Mouse (Mus musculus) liver, adult 2 months (tissue): Measurements from ENCODE around the gene Smug1. TPM values are rescaled to one million over a fixed set of nuclear protein-coding genes. Genes with fewer than 3 reads are reported as not detected.
A peak's percentile ranks its signal among the peaks of the same experiment; 100 is the strongest.

Source experiments
- DNase-seq: peaks from one replicate; pipeline ENCODE4 v3.0.0-alpha.2; 2011; ENCODE audit warnings: low read depth, low spot score; ENCODE audit errors: extremely low read depth
- H3K27ac ChIP-seq: fragments of 200-500 bp; replicated peaks from 2 replicates; pipeline ENCODE4 v1.5.1; 2012; ENCODE audit warnings: low read depth, mild to moderate bottlenecking, control low read depth, inconsistent platforms, low read length; ENCODE audit not compliant: insufficient read depth
- H3K27me3 ChIP-seq: fragments of 200-500 bp; 2 replicates; pipeline ENCODE4 v1.6.1; 2012; ENCODE audit warnings: mild to moderate bottlenecking, moderate library complexity, low read length, inconsistent platforms; ENCODE audit not compliant: control insufficient read depth, insufficient read depth
- H3K36me3 ChIP-seq: fragments of 200-500 bp; 2 replicates; pipeline ENCODE4 v1.6.1; 2012; ENCODE audit warnings: low read length, inconsistent platforms; ENCODE audit not compliant: control insufficient read depth, insufficient read depth
- H3K4me1 ChIP-seq: fragments of 200-500 bp; 2 replicates; pipeline ENCODE4 v1.6.1; 2011; ENCODE audit warnings: low read length; ENCODE audit not compliant: control insufficient read depth, insufficient read depth
- H3K4me3 ChIP-seq: fragments of 200-500 bp; 2 replicates; pipeline ENCODE4 v1.5.1; 2011; ENCODE audit warnings: low read depth, mild to moderate bottlenecking, control low read depth, low read length, moderate library complexity; ENCODE audit not compliant: insufficient read depth
- H3K79me2 ChIP-seq: fragments of 200-500 bp; 2 replicates; pipeline ENCODE4 v1.6.1; 2012; ENCODE audit warnings: inconsistent platforms, mild to moderate bottlenecking, low read length, moderate library complexity; ENCODE audit not compliant: control insufficient read depth, insufficient read depth
- H3K9ac ChIP-seq: fragments of 200-500 bp; 2 replicates; pipeline ENCODE4 v1.6.1; 2012; ENCODE audit warnings: low read depth, mild to moderate bottlenecking, control low read depth, inconsistent platforms, low read length
- CTCF ChIP-seq: fragments of 200-500 bp; IDR thresholded peaks from 2 replicates; pipeline ENCODE4 v1.5.1; 2011; ENCODE audit warnings: low read depth, low read length, control low read depth
- POLR2A ChIP-seq: fragments of 200-500 bp; IDR thresholded peaks from 2 replicates; pipeline ENCODE4 v1.6.1; 2011; ENCODE audit warnings: low read length, control low read depth; ENCODE audit not compliant: insufficient read depth; ENCODE audit errors: extremely low read depth
- WGBS: fragments of 180-500 bp; shearing (Covaris S2); methylation state at CpG from one replicate; pipeline ENCODE4 v1.1.7; 2018; 5-methylcytosine and 5-hydroxymethylcytosine counted together
- polyA plus RNA-seq: library from polyadenylated mRNA; depleted of rRNA; stranded (reverse); fragments of >200 nt; gene quantifications from 2 replicates; pipeline ENCODE4 v1.2.3, GENCODE M21; 2012
- total RNA-seq: library from RNA; depleted of rRNA; stranded (reverse); fragments of >200 nt; gene quantifications from 2 replicates; pipeline ENCODE4 v1.2.3, GENCODE M21; 2014

Gene Smug1
- total and polyA plus RNA-seq, 2 experiments = 6.8 to 9.9 TPM

DNA sequence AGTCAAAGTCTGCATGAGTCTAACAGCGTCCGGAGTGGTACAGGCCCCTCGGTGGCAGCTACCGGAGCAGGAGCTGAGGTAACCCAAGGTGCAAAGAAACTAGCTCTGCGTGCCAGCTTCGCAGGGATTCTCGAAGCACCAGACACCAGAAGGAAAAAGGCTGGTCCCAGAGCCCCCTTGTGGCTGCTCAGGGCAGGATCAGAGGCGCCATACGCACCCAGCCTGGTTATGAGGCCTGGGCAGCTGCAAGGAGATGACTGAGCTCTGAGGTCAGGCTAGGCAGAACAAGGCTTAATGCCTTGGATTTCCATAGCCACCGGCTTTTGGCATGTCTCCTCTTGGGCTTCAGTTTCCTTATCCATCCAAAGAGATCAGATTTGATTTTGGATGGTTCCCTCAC, 5.6 kb upstream of the Smug1 start:
- Histone ChIP-seq H3K79me2 (no peaks in the 10 kb centered on the region), H3K36me3 (no peaks in the 10 kb centered on the region), H3K27ac (no peak overlapping the region), H3K4me1 (peaks cover 1% of the 10 kb centered on the region; the same call in 1 of the 2 replicates), H3K27me3 (peaks cover 14% of the 10 kb centered on the region), H3K9ac (no peak overlapping the region), H3K4me3 (no peak overlapping the region)
- no peak for DNase-seq
- 18% methylated on average over 10 of the region's 10 CpGs for WGBS
- peak; percentile 73 for TF ChIP-seq CTCF
- TF ChIP-seq POLR2A = no peak

DNA sequence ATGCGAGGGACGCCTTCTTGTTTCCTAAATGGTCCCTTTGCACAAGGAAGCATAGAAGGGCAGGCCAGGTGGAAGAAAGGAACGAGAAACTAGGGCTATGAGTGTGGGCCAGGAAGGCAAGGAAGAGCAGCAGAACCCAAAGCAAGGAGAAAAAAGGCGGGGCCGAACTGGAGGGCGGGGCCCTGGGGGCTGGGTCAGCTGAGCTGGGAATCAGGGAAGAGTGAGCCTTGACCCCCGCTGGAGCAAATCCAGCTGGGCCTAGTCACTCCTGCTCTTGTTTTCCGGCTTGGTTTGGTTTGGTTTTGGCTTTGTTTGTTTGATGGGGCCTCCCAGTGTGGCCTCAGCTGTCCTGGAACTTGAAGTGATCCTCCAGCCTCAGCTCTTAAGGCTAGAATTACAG, 4.4 kb upstream of the Smug1 start:
- Histone ChIP-seq H3K4me3 (no peak overlapping the region), H3K36me3 (no peaks in the 10 kb centered on the region), H3K27me3 (peaks cover 14% of the 10 kb centered on the region), H3K9ac (no peak overlapping the region), H3K79me2 (no peaks in the 10 kb centered on the region), H3K27ac (no peak overlapping the region), H3K4me1 (no peaks in the 10 kb centered on the region)
- 22% methylated on average over 8 of the region's 8 CpGs for WGBS
- no peak for DNase-seq
- no peak for TF ChIP-seq CTCF
- no peak for TF ChIP-seq POLR2A

DNA sequence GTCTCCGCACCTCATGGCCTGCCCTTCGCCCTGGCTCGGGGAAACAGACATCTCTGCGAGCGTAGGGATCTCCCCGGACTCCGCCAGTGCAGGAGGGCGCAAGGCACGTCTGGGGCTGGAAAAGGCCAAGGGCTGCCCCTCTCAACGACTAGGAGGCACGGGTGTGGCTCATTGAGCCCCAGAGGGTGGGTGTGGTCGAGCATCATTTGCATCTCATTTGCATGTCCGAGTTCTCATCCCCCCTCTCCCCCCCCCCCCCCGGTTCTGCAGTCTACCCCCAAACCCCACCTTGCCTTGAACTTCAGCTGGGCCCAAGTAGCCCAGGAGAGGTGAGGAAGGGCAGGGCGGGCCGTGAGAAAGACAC, 3.4 kb upstream of the Smug1 start:
- 20% methylated on average over 16 of the region's 16 CpGs for WGBS

DNA sequence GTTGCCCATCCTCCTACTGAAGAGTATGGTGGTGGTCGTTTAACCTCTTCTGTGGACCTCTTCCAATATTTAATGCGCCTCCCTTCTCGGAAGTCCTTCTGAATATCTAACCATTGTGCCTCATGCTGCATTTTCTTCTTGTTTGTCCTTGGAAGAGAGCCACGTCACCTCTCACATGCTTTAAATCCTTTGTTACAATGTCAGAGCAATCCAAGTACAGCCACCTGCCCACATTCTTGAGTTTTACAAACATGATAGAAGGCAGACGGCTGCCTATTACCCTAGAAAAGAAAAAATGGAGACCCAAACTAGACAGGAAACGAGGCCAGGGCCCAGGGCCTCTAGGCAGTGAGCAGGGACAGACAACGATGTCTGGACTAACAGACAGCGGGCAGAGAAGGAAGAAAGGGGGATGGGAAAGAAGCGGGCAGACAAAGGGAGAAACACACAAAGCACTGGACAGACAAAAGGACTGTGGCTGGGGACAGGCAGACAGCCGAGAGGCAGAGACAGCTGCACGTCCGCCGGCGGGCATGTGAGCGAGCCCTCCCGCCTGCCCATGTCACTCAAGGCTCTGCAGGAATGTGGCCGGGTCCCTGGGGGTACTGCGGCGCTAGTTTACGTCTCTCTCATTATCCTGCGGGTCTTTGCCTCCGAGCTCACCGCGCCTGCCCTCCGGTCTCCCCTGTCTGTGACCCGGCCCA, 2.9 kb upstream of the Smug1 start:
- 16% methylated on average over 26 of the region's 26 CpGs for WGBS
- Histone ChIP-seq H3K79me2 (no peaks in the 10 kb centered on the region), H3K9ac (no peak overlapping the region), H3K27ac (no peak overlapping the region), H3K4me3 (no peak overlapping the region), H3K27me3 (peaks cover 14% of the 10 kb centered on the region), H3K4me1 (no peaks in the 10 kb centered on the region), H3K36me3 (no peaks in the 10 kb centered on the region)
- no peak for TF ChIP-seq POLR2A
- no peak for TF ChIP-seq CTCF
- DNase-seq = no peak

More for the DNA sequence above, 3.4 kb upstream of the Smug1 start:
- Histone ChIP-seq H3K27ac (no peak overlapping the region), H3K79me2 (no peaks in the 10 kb centered on the region), H3K27me3 (peaks cover 14% of the 10 kb centered on the region), H3K4me1 (no peaks in the 10 kb centered on the region), H3K9ac (no peak overlapping the region), H3K36me3 (no peaks in the 10 kb centered on the region), H3K4me3 (no peak overlapping the region)
- TF ChIP-seq POLR2A = no peak
- TF ChIP-seq CTCF = no peak
- no peak for DNase-seq

DNA sequence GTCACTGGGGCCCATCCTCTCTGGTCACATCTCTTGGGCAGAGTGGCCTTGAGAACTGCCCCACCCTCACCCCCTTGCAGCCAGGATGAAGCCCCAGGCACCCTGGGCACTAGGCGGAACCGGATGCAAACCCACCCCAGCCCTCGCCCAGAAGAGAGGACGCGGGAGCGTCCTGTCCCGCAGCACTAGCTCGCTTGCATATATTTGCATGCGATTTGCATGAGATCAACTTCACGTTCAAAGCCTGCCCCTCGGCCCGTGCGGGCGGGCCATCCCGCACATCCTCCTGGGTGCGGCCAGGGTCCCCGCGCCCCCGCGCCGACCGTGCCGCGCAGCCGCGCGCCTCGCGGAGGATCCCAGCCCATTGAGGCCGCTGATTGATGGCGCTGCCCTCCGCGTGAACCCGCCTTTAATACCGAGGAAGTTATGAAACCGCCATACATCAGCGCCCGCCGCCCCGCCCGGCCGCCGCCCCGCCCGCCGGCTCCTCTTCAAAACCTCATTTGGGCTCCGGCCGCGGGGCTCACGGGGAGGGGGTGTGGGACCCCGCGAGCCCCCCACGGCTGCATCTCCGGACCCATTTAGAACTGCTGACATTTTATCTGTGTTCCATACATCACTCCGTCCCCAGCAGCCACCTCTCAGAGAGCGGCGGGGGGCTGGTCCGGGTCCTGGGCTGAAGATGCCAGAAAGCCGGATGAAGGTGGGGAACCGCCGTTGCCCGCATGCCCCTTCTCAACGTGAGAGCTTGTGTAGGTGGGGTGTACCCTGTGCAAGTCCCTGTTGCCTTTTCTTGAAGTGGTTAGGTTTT, 2.1 kb upstream of the Smug1 start:
- TF ChIP-seq POLR2A (no peak), CTCF (no peak)
- WGBS = 6% methylated on average over 63 of the region's 63 CpGs
- DNase-seq = no peak
- H3K36me3 ChIP-seq = no peaks in the 10 kb centered on the region
- peaks cover 14% of the 10 kb centered on the region for H3K27me3 ChIP-seq
- no peaks in the 10 kb centered on the region for H3K4me1 ChIP-seq
- H3K9ac ChIP-seq = 0 out of 2 replicates have a peak overlapping the region, but pooled peaks have one; percentile 16
- H3K79me2 ChIP-seq = no peaks in the 10 kb centered on the region
- no peak overlapping the region for H3K27ac ChIP-seq
- peak overlapping the region; percentile 51; the same call in 1 of the 2 replicates for H3K4me3 ChIP-seq

DNA sequence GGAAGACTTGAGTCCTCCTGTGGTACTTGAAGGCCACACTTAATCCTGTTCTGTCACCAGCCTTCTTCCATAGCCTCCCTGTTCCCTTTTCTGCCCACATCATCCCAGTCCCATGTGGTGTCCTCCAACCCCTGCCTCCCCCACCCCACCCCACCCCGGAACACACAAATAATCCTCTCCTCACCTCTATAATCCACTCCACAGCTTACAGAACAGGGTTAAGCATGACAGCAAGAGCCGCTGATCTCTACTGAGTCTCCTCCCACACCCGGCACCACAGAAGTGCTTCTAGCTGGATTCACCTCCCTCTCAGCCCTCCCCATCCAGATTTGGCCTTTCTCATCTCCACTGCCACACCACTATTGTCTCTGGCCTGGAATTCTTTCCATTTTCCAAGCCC, 894 bp upstream of the Smug1 start:
- Histone ChIP-seq H3K79me2 (no peaks in the 10 kb centered on the region), H3K4me3 (no peak overlapping the region), H3K36me3 (no peaks in the 10 kb centered on the region), H3K4me1 (no peaks in the 10 kb centered on the region), H3K27ac (no peak overlapping the region), H3K9ac (no peak overlapping the region), H3K27me3 (peaks cover 14% of the 10 kb centered on the region)
- WGBS = 34% methylated on average over 3 of the region's 3 CpGs
- TF ChIP-seq CTCF (no peak), POLR2A (no peak)
- DNase-seq = no peak
